Mouse (Mus musculus): ENCODE data around the gene Lman2l. TPM values are rescaled to one million over a fixed set of nuclear protein-coding genes. Genes with fewer than 3 reads are reported as not detected.

The Lman2l gene
- total and polyA plus RNA-seq, 2 experiments from 2014 or later, result 8.2 to 22.3 TPM

- no peak overlapping the region for H3K4me2 ChIP-seq (ENCODE audit: low read depth, low read length)
Observed at GRCm38 (mm10) chr1:36485080-36485479, 40.0 kb upstream of the Lman2l start.

GRCm38 (mm10) chr1:36483825-36484224 lies 38.8 kb upstream of the Lman2l start:
- WGBS, result 74% methylated on average over 4 of the region's 4 CpGs
- no peak overlapping the region for H3K4me2 ChIP-seq (ENCODE audit: low read depth, low read length)
- H3K27ac ChIP-seq (ENCODE audit: low read depth), result no peak overlapping the region
- TF ChIP-seq CTCF (IDR thresholded peaks at IDR 0.05; ENCODE audit: low read depth) (no peak), EP300 (IDR thresholded peaks at IDR 0.05; ENCODE audit: low read depth) (no peak)
- ATAC-seq (ENCODE audit: insufficient read depth, low read depth) (no peak), DNase-seq (ENCODE audit: low spot score) (no peak)
- H3K4me1 ChIP-seq (ENCODE audit: control insufficient read depth, insufficient read depth), result no peaks in the 10 kb centered on the region
- no peaks in the 10 kb centered on the region for H3K36me3 ChIP-seq (replicated peaks; ENCODE audit: control insufficient read depth, insufficient read depth, low read length)
- H3K9ac ChIP-seq (replicated peaks; ENCODE audit: low read depth, low read length), result no peak overlapping the region
- no peak overlapping the region for H3K4me3 ChIP-seq (ENCODE audit: low read depth, low read length)
- H3K9me3 ChIP-seq (replicated peaks; ENCODE audit: control insufficient read depth, low read length), result no peaks in the 10 kb centered on the region
- H3K27me3 ChIP-seq (ENCODE audit: control insufficient read depth, insufficient read depth, low read length), result no peaks in the 10 kb centered on the region

More at GRCm38 (mm10) chr1:36485080-36485479, 40.0 kb upstream of the Lman2l start:
- DNase-seq (ENCODE audit: low spot score), result no peak
- H3K36me3 ChIP-seq (replicated peaks; ENCODE audit: control insufficient read depth, insufficient read depth, low read length), result no peaks in the 10 kb centered on the region
- TF ChIP-seq CTCF (IDR thresholded peaks at IDR 0.05; ENCODE audit: low read depth), result no peak
- TF ChIP-seq EP300 (IDR thresholded peaks at IDR 0.05; ENCODE audit: low read depth), result no peak
- no peaks in the 10 kb centered on the region for H3K4me1 ChIP-seq (ENCODE audit: control insufficient read depth, insufficient read depth)
- H3K27ac ChIP-seq (ENCODE audit: low read depth), result no peak overlapping the region
- no peak overlapping the region for H3K9ac ChIP-seq (replicated peaks; ENCODE audit: low read depth, low read length)
- 49% methylated on average over 7 of the region's 7 CpGs for WGBS
- H3K9me3 ChIP-seq (replicated peaks; ENCODE audit: control insufficient read depth, low read length), result no peaks in the 10 kb centered on the region
- no peaks in the 10 kb centered on the region for H3K27me3 ChIP-seq (ENCODE audit: control insufficient read depth, insufficient read depth, low read length)
- no peak for ATAC-seq (ENCODE audit: insufficient read depth, low read depth)
- no peak overlapping the region for H3K4me3 ChIP-seq (ENCODE audit: low read depth, low read length)

GRCm38 (mm10) chr1:36479903-36480899 lies 35.1 kb upstream of the Lman2l start:
- ATAC-seq (ENCODE audit: insufficient read depth, low read depth), result peak; percentile 58
- H3K36me3 ChIP-seq (replicated peaks; ENCODE audit: control insufficient read depth, insufficient read depth, low read length), result no peaks in the 10 kb centered on the region
- H3K27ac ChIP-seq (ENCODE audit: low read depth), result no peak overlapping the region
- no peak overlapping the region for H3K9ac ChIP-seq (replicated peaks; ENCODE audit: low read depth, low read length)
- no peak for DNase-seq (ENCODE audit: low spot score)
- no peak overlapping the region for H3K4me3 ChIP-seq (ENCODE audit: low read depth, low read length)
- H3K4me2 ChIP-seq (ENCODE audit: low read depth, low read length), result no peak overlapping the region
- no peaks in the 10 kb centered on the region for H3K9me3 ChIP-seq (replicated peaks; ENCODE audit: control insufficient read depth, low read length)
- TF ChIP-seq EP300 (IDR thresholded peaks at IDR 0.05; ENCODE audit: low read depth) (no peak), CTCF (IDR thresholded peaks at IDR 0.05; ENCODE audit: low read depth) (no peak)
- 68% methylated on average over 12 of the region's 12 CpGs for WGBS
- peaks cover 6% of the 10 kb centered on the region; the same call in 1 of the 2 replicates for H3K4me1 ChIP-seq (ENCODE audit: control insufficient read depth, insufficient read depth)
- no peaks in the 10 kb centered on the region for H3K27me3 ChIP-seq (ENCODE audit: control insufficient read depth, insufficient read depth, low read length)

GRCm38 (mm10) chr1:36478343-36478795 lies 33.3 kb upstream of the Lman2l start:
- no peak overlapping the region for H3K4me3 ChIP-seq (ENCODE audit: low read depth, low read length)
- no peak overlapping the region for H3K4me2 ChIP-seq (ENCODE audit: low read depth, low read length)
- no peaks in the 10 kb centered on the region for H3K9me3 ChIP-seq (replicated peaks; ENCODE audit: control insufficient read depth, low read length)
- no peaks in the 10 kb centered on the region for H3K27me3 ChIP-seq (ENCODE audit: control insufficient read depth, insufficient read depth, low read length)
- ATAC-seq (ENCODE audit: insufficient read depth, low read depth), result no peak
- WGBS, result 55% methylated on average over 2 of the region's 2 CpGs
- DNase-seq (ENCODE audit: low spot score), result no peak
- no peak overlapping the region for H3K9ac ChIP-seq (replicated peaks; ENCODE audit: low read depth, low read length)
- H3K4me1 ChIP-seq (ENCODE audit: control insufficient read depth, insufficient read depth), result peaks cover 22% of the 10 kb centered on the region
- TF ChIP-seq EP300 (IDR thresholded peaks at IDR 0.05; ENCODE audit: low read depth), result no peak
- no peak for TF ChIP-seq CTCF (IDR thresholded peaks at IDR 0.05; ENCODE audit: low read depth)
- no peaks in the 10 kb centered on the region for H3K36me3 ChIP-seq (replicated peaks; ENCODE audit: control insufficient read depth, insufficient read depth, low read length)
- H3K27ac ChIP-seq (ENCODE audit: low read depth), result no peak overlapping the region

- no peak overlapping the region for H3K4me3 ChIP-seq (ENCODE audit: low read depth, low read length)
- H3K9me3 ChIP-seq (replicated peaks; ENCODE audit: control insufficient read depth, low read length), result no peaks in the 10 kb centered on the region
- no peak for ATAC-seq (ENCODE audit: insufficient read depth, low read depth)
- H3K4me2 ChIP-seq (ENCODE audit: low read depth, low read length), result no peak overlapping the region
- H3K9ac ChIP-seq (replicated peaks; ENCODE audit: low read depth, low read length), result no peak overlapping the region
- 72% methylated on average over 7 of the region's 7 CpGs for WGBS
- no peak for TF ChIP-seq EP300 (IDR thresholded peaks at IDR 0.05; ENCODE audit: low read depth)
- TF ChIP-seq CTCF (IDR thresholded peaks at IDR 0.05; ENCODE audit: low read depth), result no peak
- no peak overlapping the region for H3K27ac ChIP-seq (ENCODE audit: low read depth)
- DNase-seq (ENCODE audit: low spot score), result no peak
- no peaks in the 10 kb centered on the region for H3K36me3 ChIP-seq (replicated peaks; ENCODE audit: control insufficient read depth, insufficient read depth, low read length)
- H3K4me1 ChIP-seq (ENCODE audit: control insufficient read depth, insufficient read depth), result peaks cover 39% of the 10 kb centered on the region
- no peaks in the 10 kb centered on the region for H3K27me3 ChIP-seq (ENCODE audit: control insufficient read depth, insufficient read depth, low read length)
Observed at GRCm38 (mm10) chr1:36476426-36476825, 31.4 kb upstream of the Lman2l start.

Data from heart, postnatal 0 days (tissue).